Mouse (Mus musculus): Measurements from ENCODE around the gene Eif5a.

DNA sequence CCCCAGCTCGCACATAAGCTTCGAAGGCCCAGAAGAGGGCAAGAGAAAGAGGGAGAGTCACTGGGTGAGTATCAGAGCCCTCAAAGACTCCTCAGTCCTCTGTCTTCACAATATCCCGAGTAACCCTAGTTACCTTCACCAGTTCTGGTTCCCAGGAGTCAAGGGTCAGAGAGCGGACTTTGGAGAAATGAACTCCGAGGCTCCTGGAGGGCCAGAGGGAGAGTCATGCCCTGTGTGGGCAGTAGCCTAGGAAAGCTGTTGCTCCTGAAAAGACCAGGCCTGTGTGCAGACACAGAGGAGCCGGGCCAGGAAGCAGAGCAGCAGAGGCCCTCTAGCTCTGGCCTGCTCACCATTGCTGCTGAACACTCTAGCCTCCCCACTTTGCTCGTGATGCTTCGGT, 37.1 kb downstream of the Eif5a start:
- TF ChIP-seq CTCF (conservative IDR thresholded peaks at IDR 0.05; ENCODE audit: low read length), result no peak
- TF ChIP-seq POU5F1 (IDR thresholded peaks at IDR 0.05; ENCODE audit: borderline replicate concordance, low read length), result no peak
- TF ChIP-seq NANOG (IDR thresholded peaks at IDR 0.05; ENCODE audit: borderline replicate concordance, low read length), result no peak
